Mouse (Mus musculus): ENCODE results near the gene Gm4302. TPM values are rescaled to one million over a fixed set of nuclear protein-coding genes. Genes with fewer than 3 reads are reported as not detected.
"Not testable (repeated sequence)": the region's sequence is repeated elsewhere in the genome, so short reads cannot be mapped to it uniquely, and the experiment has no call there.

Gene Gm4302
- not detected in 2 replicates for polyA plus RNA-seq (2012; rRNA removed)

DNA sequence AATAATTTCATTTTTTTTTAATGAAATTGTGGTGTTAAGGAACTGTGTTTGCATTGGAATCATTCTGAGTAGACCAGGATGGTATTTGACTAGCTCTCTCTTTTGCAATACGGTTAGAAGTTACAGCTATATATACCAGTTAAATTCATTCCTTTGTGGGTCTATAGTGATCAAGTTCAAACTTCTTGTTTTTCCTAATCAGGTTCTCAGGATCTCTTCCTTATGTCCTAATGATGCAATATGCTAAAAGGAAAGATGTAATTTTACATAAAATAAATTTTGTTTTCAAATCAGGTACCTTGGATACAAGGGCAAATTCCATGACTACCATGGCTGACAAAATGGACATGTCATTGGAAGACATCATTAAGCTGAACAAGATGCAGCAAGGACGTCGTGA, at the start of gene Gm4302:
Gene Gm4302 (plus strand): TSS at position 301 of the 400 bp plus-strand sequence.
- not testable (repeated sequence) for H3K27ac ChIP-seq (ENCODE audit: insufficient read depth, low read length); H3K4me1 ChIP-seq (ENCODE audit: control insufficient read depth, insufficient read depth, low read length); H3K4me3 ChIP-seq (replicated peaks; ENCODE audit: insufficient read depth, low read depth, low read length); H3K27me3 ChIP-seq (ENCODE audit: control insufficient read depth, insufficient read depth, low read length); DNase-seq
- WGBS, result no CpG with 5 or more reads among the region's 3 CpGs

GRCm38 (mm10) chr10:100296105-100296504, 44.5 kb upstream of the Gm4302 start:
- TF ChIP-seq POLR2A (IDR thresholded peaks at IDR 0.05; ENCODE audit: borderline replicate concordance, insufficient read depth, low read length), result no peak
- no peak for TF ChIP-seq CTCF (IDR thresholded peaks at IDR 0.05; ENCODE audit: borderline replicate concordance, insufficient read depth, low read depth, low read length)
- Histone ChIP-seq H3K4me3 (replicated peaks; ENCODE audit: insufficient read depth, low read depth, low read length) (no peak overlapping the region), H3K4me1 (ENCODE audit: control insufficient read depth, insufficient read depth, low read length) (no peaks in the 10 kb centered on the region), H3K27ac (ENCODE audit: insufficient read depth, low read length) (no peak overlapping the region), H3K27me3 (ENCODE audit: control insufficient read depth, insufficient read depth, low read length) (no peaks in the 10 kb centered on the region)
- no peak for DNase-seq
- WGBS, result 77% methylated on average over 2 of the region's 2 CpGs

DNA sequence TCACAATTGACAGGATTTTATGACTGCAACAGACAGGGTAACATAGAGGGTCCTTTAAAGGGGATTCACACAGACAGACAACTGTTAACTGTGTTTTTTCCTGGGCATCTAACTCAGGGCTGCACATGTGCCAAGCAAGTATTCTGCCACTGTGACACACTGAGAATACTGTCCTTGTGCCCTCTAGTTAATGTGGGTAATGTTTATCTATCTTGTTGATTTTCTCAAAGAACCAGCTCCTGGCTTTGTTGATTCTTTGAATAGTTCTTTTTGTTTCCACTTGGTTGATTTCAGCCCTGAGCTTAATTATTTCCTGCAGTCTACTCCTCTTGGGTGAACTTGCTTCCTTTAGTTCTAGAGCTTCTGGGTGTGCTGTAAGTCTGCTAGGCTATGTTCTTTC, 40.5 kb upstream of the Gm4302 start:
- not testable (repeated sequence) for DNase-seq; H3K27ac ChIP-seq (ENCODE audit: insufficient read depth, low read length); H3K27me3 ChIP-seq (ENCODE audit: control insufficient read depth, insufficient read depth, low read length); H3K4me1 ChIP-seq (ENCODE audit: control insufficient read depth, insufficient read depth, low read length); H3K4me3 ChIP-seq (replicated peaks; ENCODE audit: insufficient read depth, low read depth, low read length)

- DNase-seq; H3K27ac ChIP-seq (ENCODE audit: insufficient read depth, low read length); H3K4me3 ChIP-seq (replicated peaks; ENCODE audit: insufficient read depth, low read depth, low read length); H3K27me3 ChIP-seq (ENCODE audit: control insufficient read depth, insufficient read depth, low read length); H3K4me1 ChIP-seq (ENCODE audit: control insufficient read depth, insufficient read depth, low read length): not testable (repeated sequence)
- no CpG with 5 or more reads among the region's 2 CpGs for WGBS
These were observed 5.3 kb upstream of the Gm4302 start, which contains the start of gene Gm4301 for GRCm38 (mm10) chr10:100335376-100335775. Gene Gm4301, plus strand, starts transcription at chr10:100335676.

DNA sequence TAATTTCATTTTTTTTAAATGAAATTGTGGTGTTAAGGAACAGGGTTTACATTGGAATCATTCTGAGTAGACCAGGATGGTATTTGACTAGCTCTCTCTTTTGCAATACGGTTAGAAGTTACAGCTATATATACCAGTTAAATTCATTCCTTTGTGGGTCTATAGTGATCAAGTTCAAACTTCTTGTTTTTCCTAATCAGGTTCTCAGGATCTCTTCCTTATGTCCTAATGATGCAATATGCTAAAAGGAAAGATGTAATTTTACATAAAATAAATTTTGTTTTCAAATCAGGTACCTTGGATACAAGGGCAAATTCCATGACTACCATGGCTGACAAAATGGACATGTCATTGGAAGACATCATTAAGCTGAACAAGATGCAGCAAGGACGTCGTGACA, 5.0 kb downstream of the Gm4302 start, which contains the start of gene Gm4303:
Gene Gm4303 (plus strand): TSS at position 301 of the 400 bp plus-strand sequence.
- H3K4me1 ChIP-seq (ENCODE audit: control insufficient read depth, insufficient read depth, low read length); DNase-seq; H3K27ac ChIP-seq (ENCODE audit: insufficient read depth, low read length); H3K27me3 ChIP-seq (ENCODE audit: control insufficient read depth, insufficient read depth, low read length); H3K4me3 ChIP-seq (replicated peaks; ENCODE audit: insufficient read depth, low read depth, low read length): not testable (repeated sequence)
- no CpG with 5 or more reads among the region's 3 CpGs for WGBS

DNA sequence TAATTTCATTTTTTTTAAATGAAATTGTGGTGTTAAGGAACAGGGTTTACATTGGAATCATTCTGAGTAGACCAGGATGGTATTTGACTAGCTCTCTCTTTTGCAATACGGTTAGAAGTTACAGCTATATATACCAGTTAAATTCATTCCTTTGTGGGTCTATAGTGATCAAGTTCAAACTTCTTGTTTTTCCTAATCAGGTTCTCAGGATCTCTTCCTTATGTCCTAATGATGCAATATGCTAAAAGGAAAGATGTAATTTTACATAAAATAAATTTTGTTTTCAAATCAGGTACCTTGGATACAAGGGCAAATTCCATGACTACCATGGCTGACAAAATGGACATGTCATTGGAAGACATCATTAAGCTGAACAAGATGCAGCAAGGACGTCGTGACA, 10.2 kb downstream of the Gm4302 start, which contains the start of gene Gm4305:
Gene Gm4305 (plus strand): TSS at position 301 of the 400 bp plus-strand sequence.
- not testable (repeated sequence) for H3K4me3 ChIP-seq (replicated peaks; ENCODE audit: insufficient read depth, low read depth, low read length); H3K27me3 ChIP-seq (ENCODE audit: control insufficient read depth, insufficient read depth, low read length); H3K27ac ChIP-seq (ENCODE audit: insufficient read depth, low read length); H3K4me1 ChIP-seq (ENCODE audit: control insufficient read depth, insufficient read depth, low read length); DNase-seq
- no CpG with 5 or more reads among the region's 3 CpGs for WGBS

GRCm38 (mm10) chr10:100356841-100357240, 16.2 kb downstream of the Gm4302 start:
- not testable (repeated sequence) for H3K4me3 ChIP-seq (replicated peaks; ENCODE audit: insufficient read depth, low read depth, low read length); H3K4me1 ChIP-seq (ENCODE audit: control insufficient read depth, insufficient read depth, low read length); H3K27ac ChIP-seq (ENCODE audit: insufficient read depth, low read length); H3K27me3 ChIP-seq (ENCODE audit: control insufficient read depth, insufficient read depth, low read length)
- WGBS, result 75% methylated on average over 2 of the region's 2 CpGs
- peak; percentile 0 to 15 for DNase-seq

GRCm38 (mm10) chr10:100361038-100361437, 20.4 kb downstream of the Gm4302 start, which contains the start of gene Gm4307:
Gene Gm4307, plus strand, starts transcription at chr10:100361338.
- no CpG with 5 or more reads among the region's 3 CpGs for WGBS
- DNase-seq; H3K27ac ChIP-seq (ENCODE audit: insufficient read depth, low read length); H3K27me3 ChIP-seq (ENCODE audit: control insufficient read depth, insufficient read depth, low read length); H3K4me1 ChIP-seq (ENCODE audit: control insufficient read depth, insufficient read depth, low read length); H3K4me3 ChIP-seq (replicated peaks; ENCODE audit: insufficient read depth, low read depth, low read length): not testable (repeated sequence)

GRCm38 (mm10) chr10:100382460-100382859, 41.8 kb downstream of the Gm4302 start, which contains the start of gene Gm4312:
Gene Gm4312, minus strand, starts transcription at chr10:100382560.
- not testable (repeated sequence) for H3K27ac ChIP-seq (ENCODE audit: insufficient read depth, low read length)

More at GRCm38 (mm10) chr10:100382460-100382859, 41.8 kb downstream of the Gm4302 start, which contains the start of gene Gm4312:
- not testable (repeated sequence) for H3K4me1 ChIP-seq (ENCODE audit: control insufficient read depth, insufficient read depth, low read length); H3K27me3 ChIP-seq (ENCODE audit: control insufficient read depth, insufficient read depth, low read length); DNase-seq; H3K4me3 ChIP-seq (replicated peaks; ENCODE audit: insufficient read depth, low read depth, low read length)
- WGBS, result no CpG with 5 or more reads among the region's 2 CpGs

Other genes with a start within 250 kb of the Gm4302 start
- not detected in 2 replicates for gene Gm4301, start 5.2 kb upstream of the Gm4302 start, polyA plus RNA-seq (2012; rRNA removed)
- not detected in 2 replicates for gene Gm4303, start 5.1 kb downstream of the Gm4302 start, polyA plus RNA-seq (2012; rRNA removed)
- gene Gm4305, start 10.3 kb downstream of the Gm4302 start, polyA plus RNA-seq (2012; rRNA removed), result not detected in 2 replicates
- not detected in 2 replicates for gene Gm4307, start 20.5 kb downstream of the Gm4302 start, polyA plus RNA-seq (2012; rRNA removed)
- not detected in 2 replicates for gene Gm4312, start 41.7 kb downstream of the Gm4302 start, polyA plus RNA-seq (2012; rRNA removed)
- gene Tmtc3, start 146.5 kb downstream of the Gm4302 start, polyA plus RNA-seq (2012; rRNA removed), result 7.7 and 8.2 TPM in 2 replicates
- gene Cep290, start 146.7 kb downstream of the Gm4302 start, polyA plus RNA-seq (2012; rRNA removed), result 7.5 and 8.1 TPM in 2 replicates
- gene 4930430F08Rik, start 249.6 kb downstream of the Gm4302 start, polyA plus RNA-seq (2012; rRNA removed), result 36.6 and 44.5 TPM in 2 replicates
- gene 1700017N19Rik, start 249.6 kb downstream of the Gm4302 start, polyA plus RNA-seq (2012; rRNA removed), result 0.18 TPM in 1 of 2 replicates, not detected in the other